Mouse (Mus musculus) CH12.LX (cell line): Measurements from ENCODE around the gene Asb16.

Source experiments
- CHD2 ChIP-seq: IDR thresholded peaks from 2 replicates; pipeline ENCODE4 v1.6.1; 2011; ENCODE audit warnings: low read length, improper control_type of control experiment
- CTCF ChIP-seq, 2 experiments: IDR thresholded peaks in 1 of 2; conservative IDR thresholded peaks in 1 of 2; 2 replicates each; pipeline ENCODE4 v1.5.1; 2011 to 2012; ENCODE audit warnings: low read depth in 2 of 2, low read length in 2 of 2, improper control_type of control experiment in 1 of 2, inconsistent platforms in 1 of 2, mild to moderate bottlenecking in 1 of 2, moderate library complexity in 1 of 2
- EP300 ChIP-seq: IDR thresholded peaks from 2 replicates; pipeline ENCODE4 v1.6.1; 2011; ENCODE audit warnings: low read length, improper control_type of control experiment
- ETS1 ChIP-seq: conservative IDR thresholded peaks from 2 replicates; pipeline ENCODE4 v1.6.1; 2012; ENCODE audit warnings: low read depth, mild to moderate bottlenecking, inconsistent platforms, low read length, improper control_type of control experiment, moderate library complexity
- HCFC1 ChIP-seq: IDR thresholded peaks from 2 replicates; pipeline ENCODE4 v1.6.1; 2012; ENCODE audit warnings: low read depth, mild to moderate bottlenecking, inconsistent platforms, low read length, improper control_type of control experiment
- RAD21 ChIP-seq: IDR thresholded peaks from 2 replicates; pipeline ENCODE4 v1.6.1; 2011; ENCODE audit warnings: low read depth, mild to moderate bottlenecking, low read length, improper control_type of control experiment, moderate library complexity
- USF1 ChIP-seq: IDR thresholded peaks from 2 replicates; pipeline ENCODE4 v1.6.1; 2014; ENCODE audit warnings: low read depth, mild to moderate bottlenecking, inconsistent platforms, low read length, improper control_type of control experiment
- ZNF384 ChIP-seq: IDR thresholded peaks from 2 replicates; pipeline ENCODE4 v1.6.1; 2012; ENCODE audit warnings: low read depth, low read length, improper control_type of control experiment, inconsistent platforms

- TF ChIP-seq RAD21 (no peak), CTCF (conservative IDR thresholded peaks at IDR 0.05 in 1 of 2, IDR thresholded peaks at IDR 0.05 in 1 of 2; ENCODE audit: low read depth in 2 of 2, low read length in 2 of 2) (no peak), USF1 (no peak), ZNF384 (no peak), ETS1 (no peak), EP300 (no peak), CHD2 (no peak), HCFC1 (no peak)
Measured at GRCm38 (mm10) chr11:102219247-102219993, 49.1 kb upstream of the Asb16 start.
